Mouse (Mus musculus) yolk sac, embryonic 10.5 days (tissue): ENCODE data around the gene Pip5k1b.

ENCODE experiments used
- DNase-seq: peaks from one replicate; pipeline ENCODE4 v3.0.0-alpha.2; 2017; ENCODE audit warnings: low spot score

Pip5k1b gene

GRCm38 (mm10) chr19:24475281-24475680, 80.4 kb downstream of the Pip5k1b start:
- DNase-seq: no peak

GRCm38 (mm10) chr19:24472512-24472911, 83.2 kb downstream of the Pip5k1b start:
- DNase-seq: no peak

- DNase-seq: no peak
Measured at GRCm38 (mm10) chr19:24471538-24471937, 84.1 kb downstream of the Pip5k1b start.

- no peak for DNase-seq
Measured at GRCm38 (mm10) chr19:24469216-24469615, 86.5 kb downstream of the Pip5k1b start.

- no peak for DNase-seq
Measured at GRCm38 (mm10) chr19:24468616-24469015, 87.1 kb downstream of the Pip5k1b start.

- DNase-seq: no peak
Measured at GRCm38 (mm10) chr19:24463011-24463410, 92.7 kb downstream of the Pip5k1b start.

GRCm38 (mm10) chr19:24456591-24457231, 99.0 kb downstream of the Pip5k1b start:
- no peak for DNase-seq

GRCm38 (mm10) chr19:24455249-24455960, 100.3 kb downstream of the Pip5k1b start:
- no peak for DNase-seq

GRCm38 (mm10) chr19:24454451-24454850, 101.2 kb downstream of the Pip5k1b start:
- DNase-seq: no peak

- DNase-seq: no peak
Measured at GRCm38 (mm10) chr19:24453379-24453778, 102.3 kb downstream of the Pip5k1b start.

- peak; percentile 36 for DNase-seq
Measured at GRCm38 (mm10) chr19:24452441-24452898, 103.2 kb downstream of the Pip5k1b start.

- no peak for DNase-seq
Measured at GRCm38 (mm10) chr19:24451626-24452025, 104.0 kb downstream of the Pip5k1b start.

- DNase-seq: no peak
Measured at GRCm38 (mm10) chr19:24450740-24451139, 104.9 kb downstream of the Pip5k1b start.

- DNase-seq: no peak
Measured at GRCm38 (mm10) chr19:24444322-24444721, 111.3 kb downstream of the Pip5k1b start.

GRCm38 (mm10) chr19:24439715-24440114, 116.0 kb downstream of the Pip5k1b start:
- no peak for DNase-seq

GRCm38 (mm10) chr19:24434291-24434690, 121.4 kb downstream of the Pip5k1b start:
- DNase-seq: no peak

- no peak for DNase-seq
Measured at GRCm38 (mm10) chr19:24432447-24432846, 123.2 kb downstream of the Pip5k1b start.

GRCm38 (mm10) chr19:24431381-24431780, 124.3 kb downstream of the Pip5k1b start:
- DNase-seq: no peak

- no peak for DNase-seq
Measured at GRCm38 (mm10) chr19:24428011-24428410, 127.7 kb downstream of the Pip5k1b start.

- no peak for DNase-seq
Measured at GRCm38 (mm10) chr19:24427258-24427657, 128.4 kb downstream of the Pip5k1b start.

GRCm38 (mm10) chr19:24426759-24427181, 128.9 kb downstream of the Pip5k1b start:
- peak; percentile 42 for DNase-seq

- DNase-seq: no peak
Measured at GRCm38 (mm10) chr19:24418030-24418429, 137.6 kb downstream of the Pip5k1b start.

GRCm38 (mm10) chr19:24417659-24418004, 138.0 kb downstream of the Pip5k1b start:
- no peak for DNase-seq
